9 mouse cellular contexts compared by ENCODE assay signal in the genomic region with DNA sequence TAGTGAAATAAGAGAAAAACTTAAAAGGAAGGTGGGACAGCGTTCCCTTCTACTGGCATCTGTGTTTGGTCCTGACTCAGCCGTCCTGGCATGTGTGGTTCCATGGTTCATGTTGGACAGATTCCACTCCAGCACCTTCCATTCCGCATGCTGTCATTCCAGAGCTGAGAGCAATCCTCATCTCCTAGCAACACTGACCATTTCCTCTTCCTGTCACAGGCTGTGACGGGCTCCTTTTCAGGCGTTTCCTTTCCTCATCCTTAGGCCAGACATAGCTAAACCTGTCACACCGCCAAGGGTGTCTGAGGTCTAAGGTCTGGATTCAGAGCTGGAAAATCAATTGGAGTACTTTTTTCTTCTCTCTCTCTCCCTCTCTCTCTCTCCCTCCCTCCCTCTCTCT. TPM values are rescaled to one million over a fixed set of nuclear protein-coding genes. Genes with fewer than 3 reads are reported as not detected.
DNase-seq lines count a peak whose midpoint lies in the region; ATAC-seq and TF ChIP-seq lines count a peak whose summit lies in the region.
"Had no signal": no experiment of that assay in that cellular context is flagged by ENCODE, and none has a peak within 500 bp of the region (broad histone marks: within the 10 kb centered on the region; RNA-seq: fewer than 3 reads in every experiment).

No protein-coding gene starts in this region.

- no peaks in the 10 kb centered on the region for H3K36me3 ChIP-seq in C2C12 (ENCODE audit: control insufficient read depth, insufficient read depth)
- no peaks in the 10 kb centered on the region for H3K36me3 ChIP-seq in heart, embryonic 11.5 days (ENCODE audit: control insufficient read depth, insufficient read depth, low read length)
- no peaks in the 10 kb centered on the region for H3K36me3 ChIP-seq in midbrain, embryonic 14.5 days (ENCODE audit: control insufficient read depth, insufficient read depth, low read length)

- no peak overlapping the region for H3ac ChIP-seq in C2C12 (ENCODE audit: control insufficient read depth, insufficient read length, low read depth)

- ATAC-seq in heart, embryonic 11.5 days (replicated peaks; ENCODE audit: insufficient number of reproducible peaks, low FRiP score, low TSS enrichment): 0 out of 2 replicates have a peak, but pooled peaks have one; percentile 46
- ATAC-seq in midbrain, embryonic 14.5 days (ENCODE audit: low FRiP score, low TSS enrichment): no peak

- no peaks in the 10 kb centered on the region for H3K79me2 ChIP-seq in C2C12 (ENCODE audit: control insufficient read depth, insufficient read depth)

- 35% methylated on average over 6 of the region's 6 CpGs for WGBS in heart, embryonic 11.5 days (ENCODE audit: insufficient replicate concordance)
- WGBS in midbrain, embryonic 14.5 days: 63% methylated on average over 6 of the region's 6 CpGs

- no peak for TF ChIP-seq CTCF in C2C12 (IDR thresholded peaks at IDR 0.05; ENCODE audit: control insufficient read depth, insufficient read depth, insufficient read length)

- H3K4me3 ChIP-seq in C2C12 (ENCODE audit: insufficient read depth, poor library complexity, severe bottlenecking): no peak overlapping the region
- H3K4me3 ChIP-seq in heart, embryonic 11.5 days (ENCODE audit: low read depth, low read length): no peak overlapping the region
- no peak overlapping the region for H3K4me3 ChIP-seq in midbrain, embryonic 14.5 days (replicated peaks; ENCODE audit: low read depth, low read length)

- no peaks in the 10 kb centered on the region for H3K79me3 ChIP-seq in C2C12 (ENCODE audit: low read depth)

- H3K27me3 ChIP-seq in C2C12 (ENCODE audit: control insufficient read depth, insufficient read depth, insufficient read length): no peaks in the 10 kb centered on the region
- no peaks in the 10 kb centered on the region for H3K27me3 ChIP-seq in heart, embryonic 11.5 days (ENCODE audit: control insufficient read depth, insufficient read depth, low read length)
- no peaks in the 10 kb centered on the region for H3K27me3 ChIP-seq in midbrain, embryonic 14.5 days (ENCODE audit: control insufficient read depth, insufficient read depth, low read length)

- peaks cover 14% of the 10 kb centered on the region for H3K4me1 ChIP-seq in heart, embryonic 11.5 days (ENCODE audit: control insufficient read depth, insufficient read depth, low read length)
- H3K4me1 ChIP-seq in midbrain, embryonic 14.5 days (ENCODE audit: control insufficient read depth, insufficient read depth, low read length): no peaks in the 10 kb centered on the region

- no peak overlapping the region for H3K9ac ChIP-seq in heart, embryonic 11.5 days (ENCODE audit: low read depth, low read length)
- no peak overlapping the region for H3K9ac ChIP-seq in midbrain, embryonic 14.5 days (replicated peaks; ENCODE audit: low read length)

- H3K9me3 ChIP-seq in heart, embryonic 11.5 days (replicated peaks; ENCODE audit: control insufficient read depth, low read length): no peaks in the 10 kb centered on the region
- H3K9me3 ChIP-seq in midbrain, embryonic 14.5 days (ENCODE audit: control insufficient read depth, low read length): no peaks in the 10 kb centered on the region

- peak; percentile 83 for DNase-seq in 3134 (ENCODE audit: extremely low read depth, insufficient read length, low spot score)
- peak; percentile 63 to 65 for DNase-seq in kidney, postnatal 25 days
- no peak for DNase-seq in urinary bladder, postnatal 4 days (ENCODE audit: low spot score in 2 of 2)
- DNase-seq in midbrain, embryonic 14.5 days: no peak
- DNase-seq in thymus, postnatal 14 days: no peak
- DNase-seq: thymus, adult 18-20 months had no signal

- H3K27ac ChIP-seq in heart, embryonic 11.5 days (ENCODE audit: low read depth, low read length): no peak overlapping the region
- H3K27ac ChIP-seq in midbrain, embryonic 14.5 days (replicated peaks; ENCODE audit: low read depth, low read length): no peak overlapping the region

- no peak overlapping the region for H3K4me2 ChIP-seq in heart, embryonic 11.5 days
- H3K4me2 ChIP-seq in midbrain, embryonic 14.5 days (ENCODE audit: low read length): no peak overlapping the region
- H3K4me2 ChIP-seq: midbrain, embryonic 11.5 days had no signal

TF ChIP-seq in C2C12, 6 proteins besides CTCF, POLR2A, EP300 and RAD21:
- TF ChIP-seq MAX (IDR thresholded peaks at IDR 0.05) (peak; percentile 79), CEBPB (IDR thresholded peaks at IDR 0.05; ENCODE audit: low read depth) (no peak), MYOD1 (IDR thresholded peaks at IDR 0.05; ENCODE audit: control insufficient read depth, insufficient read length, low read depth) (peak; percentile 36), USF1 (IDR thresholded peaks at IDR 0.05; ENCODE audit: low read depth) (no peak), FOSL1 (IDR thresholded peaks at IDR 0.05; ENCODE audit: insufficient read depth, low read length, poor library complexity, severe bottlenecking) (peak; percentile 34), MYOG (IDR thresholded peaks at IDR 0.05; ENCODE audit: control insufficient read depth, extremely low read depth, insufficient read length) (no peak)

RNA-seq across cellular contexts. Expression of a gene that starts 40.5 kb away (rescaled TPM):
- polyA plus RNA-seq in C2C12 (2012; fragmentation: generic; extraction: Trizol): 1.1 TPM
- polyA plus RNA-seq in heart, embryonic 11.5 days (2014; fragmentation: Nextera tagmentation; extraction: Ambion mirVana): 18.2 and 18.9 TPM in 2 replicates
- polyA plus RNA-seq in midbrain, embryonic 14.5 days (2014; fragmentation: Nextera tagmentation; extraction: Ambion mirVana): 0.35 and 0.38 TPM in 2 replicates

Comparison
In these comparisons a context has a peak if more than half of its experiments do, and no peak if none do; other contexts are left out.
1. DNase-seq: peak in 3134 (single experiment) and kidney, postnatal 25 days (2 of 2); none in urinary bladder, postnatal 4 days (0 of 2), midbrain, embryonic 14.5 days (single experiment) and thymus, postnatal 14 days (single experiment).